Mouse (Mus musculus): ENCODE results near the gene Zfp354c. TPM values are rescaled to one million over a fixed set of nuclear protein-coding genes. Genes with fewer than 3 reads are reported as not detected.

Gene Zfp354c
- total RNA-seq, 2 experiments from 2014 or later: 51.4 to 52.3 TPM

Other genes with a start within 250 kb of the Zfp354c start
- 10 to 100 TPM; 15.7 to 15.9 TPM for gene Adamts2, start 225.6 kb downstream of the Zfp354c start, total RNA-seq (2021)
- gene Zfp879, start 13.8 kb upstream of the Zfp354c start, total RNA-seq (2021): 1 to 10 TPM; 3.3 to 5.0 TPM
- not detected for gene Grm6, start 23.0 kb upstream of the Zfp354c start, total RNA-seq (2021)
- 1 to 10 TPM; 6.7 to 7.0 TPM for gene Zfp454, start 59.9 kb upstream of the Zfp354c start, total RNA-seq (2021)
- gene Zfp2, start 88.4 kb upstream of the Zfp354c start, total RNA-seq (2021): 10 to 100 TPM; 17.6 to 19.5 TPM
- 1 to 10 TPM; 6.5 to 7.4 TPM for gene Zfp354b, start 103.9 kb upstream of the Zfp354c start, total RNA-seq (2021)
- not detected for gene 4933414I15Rik, start 116.0 kb upstream of the Zfp354c start, total RNA-seq (2021)
- not detected for gene Prop1, start 126.0 kb upstream of the Zfp354c start, total RNA-seq (2021)
- gene Olfr1378, start 138.8 kb upstream of the Zfp354c start, total RNA-seq (2021): not detected
- gene Olfr1377, start 154.2 kb upstream of the Zfp354c start, total RNA-seq (2021): not detected
- gene Olfr51, start 175.9 kb upstream of the Zfp354c start, total RNA-seq (2021): not detected
- not detected for gene Olfr54, start 186.5 kb upstream of the Zfp354c start, total RNA-seq (2021)
- not detected for gene Olfr1375, start 220.4 kb upstream of the Zfp354c start, total RNA-seq (2021)
- 1 to 10 TPM; 8.2 to 8.5 TPM for gene Zfp354a, start 231.5 kb upstream of the Zfp354c start, total RNA-seq (2021)